Mouse (Mus musculus) megakaryocyte-erythroid progenitor cell, adult 5-6 weeks (primary cell): ENCODE results near the gene Celf5. TPM values are rescaled to one million over a fixed set of nuclear protein-coding genes. Genes with fewer than 3 reads are reported as not detected.

Experiments
- total RNA-seq, 2 experiments: library from RNA; stranded (forward) in 1 of 2; stranded (reverse) in 1 of 2; fragments of 200-1000, 215-1000 nt in 1 of 2; fragments of >200 nt in 1 of 2; fragmentation: Nextera tagmentation in 1 of 2; gene quantifications; 2 replicates each; pipeline ENCODE4 v1.2.3; 2014 to 2017

The Celf5 gene
- total RNA-seq, 2 experiments from 2014 or later: not detected

Other genes with a start within 250 kb of the Celf5 start
- 1.1 and 3.5 TPM in 2 replicates for gene Zfr2, start 249.6 kb downstream of the Celf5 start, total RNA-seq (2014; fragmentation: Nextera tagmentation)
- 0.46 TPM in 1 of 2 replicates, not detected in the other for gene Zfr2, start 249.6 kb downstream of the Celf5 start, total RNA-seq (2017)
- gene Matk, start 229.8 kb downstream of the Celf5 start, total RNA-seq (2014; fragmentation: Nextera tagmentation): 2.9 and 9.8 TPM in 2 replicates
- gene Matk, start 229.8 kb downstream of the Celf5 start, total RNA-seq (2017): 5.5 and 5.6 TPM in 2 replicates
- 130 and 158 TPM in 2 replicates for gene Mrpl54, start 215.8 kb downstream of the Celf5 start, total RNA-seq (2014; fragmentation: Nextera tagmentation)
- 157 and 212 TPM in 2 replicates for gene Mrpl54, start 215.8 kb downstream of the Celf5 start, total RNA-seq (2017)
- gene Apba3, start 215.7 kb downstream of the Celf5 start, total RNA-seq (2014; fragmentation: Nextera tagmentation): 28.9 and 32.6 TPM in 2 replicates
- 2.6 and 16.7 TPM in 2 replicates for gene Apba3, start 215.7 kb downstream of the Celf5 start, total RNA-seq (2017)
- gene Tjp3, start 191.1 kb downstream of the Celf5 start, total RNA-seq (2014; fragmentation: Nextera tagmentation): 0.81 and 7.3 TPM in 2 replicates
- 1.3 and 2.5 TPM in 2 replicates for gene Tjp3, start 191.1 kb downstream of the Celf5 start, total RNA-seq (2017)
- 40.4 and 51.0 TPM in 2 replicates for gene Pip5k1c, start 189.7 kb downstream of the Celf5 start, total RNA-seq (2014; fragmentation: Nextera tagmentation)
- gene Pip5k1c, start 189.7 kb downstream of the Celf5 start, total RNA-seq (2017): 17.3 and 26.2 TPM in 2 replicates
- 26.4 and 46.2 TPM in 2 replicates for gene Cactin, start 161.6 kb downstream of the Celf5 start, total RNA-seq (2014; fragmentation: Nextera tagmentation)
- gene Cactin, start 161.6 kb downstream of the Celf5 start, total RNA-seq (2017): 30.4 and 33.4 TPM in 2 replicates
- 0.66 and 2.3 TPM in 2 replicates for gene Tbxa2r, start 154.0 kb downstream of the Celf5 start, total RNA-seq (2014; fragmentation: Nextera tagmentation)
- 0.52 TPM in 1 of 2 replicates, not detected in the other for gene Tbxa2r, start 154.0 kb downstream of the Celf5 start, total RNA-seq (2017)
- gene Gipc3, start 139.4 kb downstream of the Celf5 start, total RNA-seq (2014; fragmentation: Nextera tagmentation): not detected in 2 replicates
- not detected in 2 replicates for gene Gipc3, start 139.4 kb downstream of the Celf5 start, total RNA-seq (2017)
- gene Hmg20b, start 132.2 kb downstream of the Celf5 start, total RNA-seq (2014; fragmentation: Nextera tagmentation): 25.7 and 37.6 TPM in 2 replicates
- 44.2 and 61.1 TPM in 2 replicates for gene Hmg20b, start 132.2 kb downstream of the Celf5 start, total RNA-seq (2017)
- 15.7 and 16.4 TPM in 2 replicates for gene Mfsd12, start 125.2 kb downstream of the Celf5 start, total RNA-seq (2014; fragmentation: Nextera tagmentation)
- gene Mfsd12, start 125.2 kb downstream of the Celf5 start, total RNA-seq (2017): 13.9 and 14.1 TPM in 2 replicates
- 0.70 TPM in 1 of 2 replicates, not detected in the other for gene 4930404N11Rik, start 116.9 kb downstream of the Celf5 start, total RNA-seq (2014; fragmentation: Nextera tagmentation)
- 1.9 TPM in 1 of 2 replicates, not detected in the other for gene 4930404N11Rik, start 116.9 kb downstream of the Celf5 start, total RNA-seq (2017)
- gene Fzr1, start 104.2 kb downstream of the Celf5 start, total RNA-seq (2014; fragmentation: Nextera tagmentation): 28.5 and 50.0 TPM in 2 replicates
- gene Fzr1, start 104.2 kb downstream of the Celf5 start, total RNA-seq (2017): 12.2 and 14.9 TPM in 2 replicates
- gene Dohh, start 98.3 kb downstream of the Celf5 start, total RNA-seq (2014; fragmentation: Nextera tagmentation): 12.3 and 31.4 TPM in 2 replicates
- 31.2 and 37.8 TPM in 2 replicates for gene Dohh, start 98.3 kb downstream of the Celf5 start, total RNA-seq (2017)
- gene Gm48551, start 98.2 kb downstream of the Celf5 start, total RNA-seq (2014; fragmentation: Nextera tagmentation): 1.2 and 6.3 TPM in 2 replicates
- gene Gm48551, start 98.2 kb downstream of the Celf5 start, total RNA-seq (2017): 0.11 and 2.6 TPM in 2 replicates
- 4.0 TPM in 1 of 2 replicates, not detected in the other for gene Gm48552, start 93.7 kb downstream of the Celf5 start, total RNA-seq (2014; fragmentation: Nextera tagmentation)
- gene Gm48552, start 93.7 kb downstream of the Celf5 start, total RNA-seq (2017): not detected in 2 replicates
- 7.7 and 12.8 TPM in 2 replicates for gene Smim24, start 89.7 kb downstream of the Celf5 start, total RNA-seq (2014; fragmentation: Nextera tagmentation)
- 7.4 and 7.5 TPM in 2 replicates for gene Smim24, start 89.7 kb downstream of the Celf5 start, total RNA-seq (2017)
- gene Nfic, start 27.1 kb downstream of the Celf5 start, total RNA-seq (2014; fragmentation: Nextera tagmentation): 10.6 and 15.9 TPM in 2 replicates
- gene Nfic, start 27.1 kb downstream of the Celf5 start, total RNA-seq (2017): 3.0 and 3.4 TPM in 2 replicates
- gene Ncln, start 13.7 kb upstream of the Celf5 start, total RNA-seq (2014; fragmentation: Nextera tagmentation): 91.4 and 117 TPM in 2 replicates
- 42.4 and 71.2 TPM in 2 replicates for gene Ncln, start 13.7 kb upstream of the Celf5 start, total RNA-seq (2017)
- 19.0 and 22.2 TPM in 2 replicates for gene S1pr4, start 17.4 kb upstream of the Celf5 start, total RNA-seq (2014; fragmentation: Nextera tagmentation)
- gene S1pr4, start 17.4 kb upstream of the Celf5 start, total RNA-seq (2017): 17.2 and 18.9 TPM in 2 replicates
- gene Gna15, start 41.5 kb upstream of the Celf5 start, total RNA-seq (2014; fragmentation: Nextera tagmentation): 41.4 and 48.1 TPM in 2 replicates
- gene Gna15, start 41.5 kb upstream of the Celf5 start, total RNA-seq (2017): 42.6 and 45.2 TPM in 2 replicates
- gene Gna11, start 62.5 kb upstream of the Celf5 start, total RNA-seq (2014; fragmentation: Nextera tagmentation): 13.7 and 22.4 TPM in 2 replicates
- 16.0 and 57.4 TPM in 2 replicates for gene Gna11, start 62.5 kb upstream of the Celf5 start, total RNA-seq (2017)
- 185 and 209 TPM in 2 replicates for gene Aes, start 76.8 kb upstream of the Celf5 start, total RNA-seq (2014; fragmentation: Nextera tagmentation)
- gene Aes, start 76.8 kb upstream of the Celf5 start, total RNA-seq (2017): 162 and 206 TPM in 2 replicates
- 4.2 and 5.9 TPM in 2 replicates for gene Tle2, start 91.9 kb upstream of the Celf5 start, total RNA-seq (2014; fragmentation: Nextera tagmentation)
- gene Tle2, start 91.9 kb upstream of the Celf5 start, total RNA-seq (2017): 0.33 and 0.69 TPM in 2 replicates
- 7.9 and 14.3 TPM in 2 replicates for gene Tle6, start 118.4 kb upstream of the Celf5 start, total RNA-seq (2014; fragmentation: Nextera tagmentation)
- 3.5 and 14.3 TPM in 2 replicates for gene Tle6, start 118.4 kb upstream of the Celf5 start, total RNA-seq (2017)
- gene BC025920, start 123.6 kb upstream of the Celf5 start, total RNA-seq (2014; fragmentation: Nextera tagmentation): 3.4 and 4.5 TPM in 2 replicates
- gene BC025920, start 123.6 kb upstream of the Celf5 start, total RNA-seq (2017): 2.8 and 4.6 TPM in 2 replicates
- gene Sirt6, start 145.1 kb upstream of the Celf5 start, total RNA-seq (2014; fragmentation: Nextera tagmentation): 13.7 and 18.3 TPM in 2 replicates
- gene Sirt6, start 145.1 kb upstream of the Celf5 start, total RNA-seq (2017): 2.1 and 5.5 TPM in 2 replicates
- gene Ankrd24, start 145.8 kb upstream of the Celf5 start, total RNA-seq (2014; fragmentation: Nextera tagmentation): 7.7 and 10.4 TPM in 2 replicates
- 2.1 and 3.0 TPM in 2 replicates for gene Ankrd24, start 145.8 kb upstream of the Celf5 start, total RNA-seq (2017)
- gene Gm10778, start 166.3 kb upstream of the Celf5 start, total RNA-seq (2014; fragmentation: Nextera tagmentation): 4.5 and 4.6 TPM in 2 replicates
- 4.2 and 6.6 TPM in 2 replicates for gene Gm10778, start 166.3 kb upstream of the Celf5 start, total RNA-seq (2017)
- 3.2 and 7.4 TPM in 2 replicates for gene Zfp433, start 222.1 kb upstream of the Celf5 start, total RNA-seq (2014; fragmentation: Nextera tagmentation)
- gene Zfp433, start 222.1 kb upstream of the Celf5 start, total RNA-seq (2017): 16.8 and 19.8 TPM in 2 replicates